Comparison of ENCODE assay signal across 23 mouse cellular contexts in genomic region chr2:98538690-98539089, GRCm38 (mm10).
DNase-seq lines count a peak whose midpoint lies in the region; ATAC-seq and TF ChIP-seq lines count a peak whose summit lies in the region.
"Had no signal": no experiment of that assay in that cellular context is flagged by ENCODE, and none has a peak within 500 bp of the region (broad histone marks: within the 10 kb centered on the region; RNA-seq: fewer than 3 reads in every experiment).

No protein-coding gene starts in this region.

- no peak for TF ChIP-seq CTCF in cerebellum, adult 2 months (IDR thresholded peaks at IDR 0.05; ENCODE audit: borderline replicate concordance, insufficient read depth, low read depth, low read length)
- TF ChIP-seq CTCF in forebrain, postnatal 0 days (IDR thresholded peaks at IDR 0.05; ENCODE audit: low read depth) = no peak

- H3K27ac ChIP-seq in cerebellum, adult 2 months (ENCODE audit: insufficient read depth, low read length) = no peak overlapping the region
- no peak overlapping the region for H3K27ac ChIP-seq in forebrain, postnatal 0 days (ENCODE audit: low read depth, low read length)
- no peak overlapping the region for H3K27ac ChIP-seq in forebrain, embryonic 10.5 days
- H3K27ac ChIP-seq: hindbrain, postnatal 0 days; kidney, embryonic 15.5 days; liver, embryonic 14.5 days; midbrain, embryonic 13.5 days; stomach, postnatal 0 days had no signal

- H3K9me3 ChIP-seq in forebrain, postnatal 0 days (ENCODE audit: low read length) = no peaks in the 10 kb centered on the region
- H3K9me3 ChIP-seq in forebrain, embryonic 10.5 days = no peaks in the 10 kb centered on the region
- H3K9me3 ChIP-seq: heart, embryonic 12.5 days; kidney, embryonic 15.5 days; megakaryocyte, embryonic 14.5 days; midbrain, embryonic 13.5 days had no signal

- H3K4me2 ChIP-seq in forebrain, postnatal 0 days (ENCODE audit: low read depth) = no peak overlapping the region
- H3K4me2 ChIP-seq: heart, embryonic 12.5 days; kidney, embryonic 15.5 days; lung, embryonic 14.5 days; midbrain, embryonic 13.5 days had no signal

- H3K4me3 ChIP-seq in cerebellum, adult 2 months (replicated peaks; ENCODE audit: insufficient read depth, low read depth, low read length) = no peak overlapping the region
- no peak overlapping the region for H3K4me3 ChIP-seq in forebrain, postnatal 0 days (ENCODE audit: low read depth, low read length)
- H3K4me3 ChIP-seq in forebrain, embryonic 10.5 days = no peak overlapping the region
- H3K4me3 ChIP-seq: heart, embryonic 12.5 days; kidney, embryonic 15.5 days; megakaryocyte, embryonic 14.5 days; midbrain, embryonic 13.5 days had no signal

- peak; percentile 34 to 67 for DNase-seq in cerebellum, adult 2 months
- no peak for DNase-seq in cerebellum, adult 8-10 months
- peak; percentile 14 for DNase-seq in forebrain, postnatal 0 days
- no peak for DNase-seq in forebrain, embryonic 10.5 days (ENCODE audit: extremely low spot score, low spot score)
- peak; percentile 80 to 88 for DNase-seq in cerebellum, postnatal 14 days
- peak; percentile 10 to 59 for DNase-seq in layer of hippocampus, postnatal 14 days (ENCODE audit: low spot score in 2 of 2)
- DNase-seq in kidney, adult 11 months = no peak
- no peak for DNase-seq in lung, postnatal 4 days
- DNase-seq: adrenal gland, postnatal 14 days; gastrocnemius, postnatal 25 days; heart, adult 18-20 months; heart, postnatal 10 days; kidney, postnatal 36 days; lung, embryonic 14.5 days; thymus, adult 2 months had no signal

- no peaks in the 10 kb centered on the region for H3K4me1 ChIP-seq in cerebellum, adult 2 months (ENCODE audit: control insufficient read depth, insufficient read depth, low read length)
- H3K4me1 ChIP-seq in forebrain, postnatal 0 days (ENCODE audit: insufficient read depth) = no peaks in the 10 kb centered on the region
- H3K4me1 ChIP-seq in forebrain, embryonic 10.5 days = no peaks in the 10 kb centered on the region
- H3K4me1 ChIP-seq: heart, embryonic 12.5 days; kidney, embryonic 15.5 days; megakaryocyte, embryonic 14.5 days; midbrain, embryonic 13.5 days had no signal

- no peaks in the 10 kb centered on the region for H3K27me3 ChIP-seq in cerebellum, adult 2 months (ENCODE audit: control insufficient read depth, insufficient read depth, low read length)
- H3K27me3 ChIP-seq in forebrain, postnatal 0 days (ENCODE audit: insufficient read depth, low read length) = no peaks in the 10 kb centered on the region
- no peaks in the 10 kb centered on the region for H3K27me3 ChIP-seq in forebrain, embryonic 10.5 days (ENCODE audit: poor library complexity, severe bottlenecking)
- H3K27me3 ChIP-seq: heart, embryonic 12.5 days; kidney, embryonic 15.5 days; megakaryocyte, embryonic 14.5 days; midbrain, embryonic 13.5 days had no signal

- ATAC-seq in forebrain, postnatal 0 days = no peak
- ATAC-seq: hindbrain, postnatal 0 days; intestine, embryonic 16.5 days; midbrain, embryonic 13.5 days had no signal

- no peak overlapping the region for H3K9ac ChIP-seq in forebrain, postnatal 0 days
- H3K9ac ChIP-seq: heart, embryonic 12.5 days; kidney, embryonic 15.5 days; liver, embryonic 14.5 days; lung, embryonic 14.5 days; midbrain, embryonic 13.5 days had no signal

- no peak for TF ChIP-seq POLR2A in cerebellum, adult 2 months (IDR thresholded peaks at IDR 0.05; ENCODE audit: borderline replicate concordance, insufficient read depth, low read length)

- no peaks in the 10 kb centered on the region for H3K36me3 ChIP-seq in forebrain, postnatal 0 days (ENCODE audit: insufficient read depth)
- H3K36me3 ChIP-seq in forebrain, embryonic 10.5 days (replicated peaks) = no peaks in the 10 kb centered on the region
- H3K36me3 ChIP-seq: heart, embryonic 12.5 days; kidney, embryonic 15.5 days; midbrain, embryonic 13.5 days had no signal

- WGBS in cerebellum, adult 2 months = 17% methylated on average over 5 of the region's 5 CpGs
- WGBS in forebrain, postnatal 0 days = 58% methylated on average over 5 of the region's 5 CpGs
- 87% methylated on average over 5 of the region's 5 CpGs for WGBS in forebrain, embryonic 10.5 days

Comparison
In these comparisons a context has a peak if more than half of its experiments do, and no peak if none do; other contexts are left out.
1. DNase-seq: peak in cerebellum, adult 2 months (2 of 2), forebrain, postnatal 0 days (single experiment), cerebellum, postnatal 14 days (2 of 2) and layer of hippocampus, postnatal 14 days (2 of 2); none in cerebellum, adult 8-10 months (single experiment), forebrain, embryonic 10.5 days (single experiment), kidney, adult 11 months (single experiment) and lung, postnatal 4 days (0 of 2).